Mouse (Mus musculus): Measurements from ENCODE around the gene Arid1b. TPM values are rescaled to one million over a fixed set of nuclear protein-coding genes. Genes with fewer than 3 reads are reported as not detected.

Gene Arid1b
- polyA plus RNA-seq, 1 experiment from 2014 or later, result 11.2 TPM

DNA sequence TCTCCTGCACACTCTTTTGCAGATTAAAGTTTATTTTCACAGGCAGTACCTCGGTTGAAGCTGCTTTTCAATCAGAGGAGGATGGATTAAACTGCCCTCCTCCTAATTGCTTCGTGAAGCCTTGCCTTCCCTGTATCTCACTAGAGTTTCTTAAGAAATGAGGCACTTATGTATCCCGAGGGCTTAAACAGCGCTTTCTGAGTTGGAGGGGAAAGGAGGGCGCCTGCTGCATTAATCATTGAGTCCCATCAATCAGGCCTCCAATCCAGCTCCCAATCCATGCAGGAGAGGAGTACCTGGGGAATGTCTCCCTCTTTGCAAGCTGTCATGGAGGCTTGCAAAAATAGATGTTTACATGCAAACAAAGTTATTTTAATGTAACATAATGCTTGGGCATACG, 21.9 kb upstream of the Arid1b start:
- H3K27me3 ChIP-seq (replicated peaks), result no peaks in the 10 kb centered on the region
- no peaks in the 10 kb centered on the region for H3K36me3 ChIP-seq
- H3K4me1 ChIP-seq, result no peaks in the 10 kb centered on the region
- H3K9ac ChIP-seq, result no peak overlapping the region
- no peak overlapping the region for H3K4me3 ChIP-seq (replicated peaks)
- ATAC-seq (ENCODE audit: insufficient read depth, low FRiP score, low read depth), result no peak
- H3K4me2 ChIP-seq, result no peak overlapping the region
- whole genome bisulfite sequencing, result 55% methylated on average over 6 of the region's 6 CpGs
- H3K9me3 ChIP-seq, result no peaks in the 10 kb centered on the region
- H3K27ac ChIP-seq, result no peak overlapping the region

GRCm38 (mm10) chr17:4974736-4975135, 19.4 kb upstream of the Arid1b start:
- Histone ChIP-seq H3K9ac (no peak overlapping the region), H3K36me3 (no peaks in the 10 kb centered on the region), H3K4me1 (no peaks in the 10 kb centered on the region), H3K9me3 (no peaks in the 10 kb centered on the region), H3K27ac (no peak overlapping the region), H3K4me3 (replicated peaks) (no peak overlapping the region), H3K4me2 (no peak overlapping the region), H3K27me3 (replicated peaks) (no peaks in the 10 kb centered on the region)
- 67% methylated on average over 11 of the region's 11 CpGs for WGBS
- ATAC-seq (ENCODE audit: insufficient read depth, low FRiP score, low read depth), result peak; percentile 56; the same call in 1 of the 2 replicates

- 78% methylated on average over 7 of the region's 7 CpGs for WGBS
These were observed 14.0 kb upstream of the Arid1b start for GRCm38 (mm10) chr17:4980151-4980550.

GRCm38 (mm10) chr17:4982819-4983218, 11.3 kb upstream of the Arid1b start:
- Histone ChIP-seq H3K9ac (no peak overlapping the region), H3K9me3 (no peaks in the 10 kb centered on the region), H3K27me3 (replicated peaks) (no peaks in the 10 kb centered on the region), H3K4me1 (no peaks in the 10 kb centered on the region), H3K27ac (no peak overlapping the region), H3K4me2 (no peak overlapping the region), H3K4me3 (replicated peaks) (no peak overlapping the region), H3K36me3 (no peaks in the 10 kb centered on the region)
- no peak for ATAC-seq (ENCODE audit: insufficient read depth, low FRiP score, low read depth)
- 86% methylated on average over 5 of the region's 5 CpGs for WGBS

More at GRCm38 (mm10) chr17:4980151-4980550, 14.0 kb upstream of the Arid1b start:
- Histone ChIP-seq H3K27ac (no peak overlapping the region), H3K9ac (no peak overlapping the region), H3K36me3 (no peaks in the 10 kb centered on the region), H3K27me3 (replicated peaks) (no peaks in the 10 kb centered on the region), H3K9me3 (no peaks in the 10 kb centered on the region), H3K4me3 (replicated peaks) (no peak overlapping the region), H3K4me1 (no peaks in the 10 kb centered on the region), H3K4me2 (no peak overlapping the region)
- no peak for ATAC-seq (ENCODE audit: insufficient read depth, low FRiP score, low read depth)

DNA sequence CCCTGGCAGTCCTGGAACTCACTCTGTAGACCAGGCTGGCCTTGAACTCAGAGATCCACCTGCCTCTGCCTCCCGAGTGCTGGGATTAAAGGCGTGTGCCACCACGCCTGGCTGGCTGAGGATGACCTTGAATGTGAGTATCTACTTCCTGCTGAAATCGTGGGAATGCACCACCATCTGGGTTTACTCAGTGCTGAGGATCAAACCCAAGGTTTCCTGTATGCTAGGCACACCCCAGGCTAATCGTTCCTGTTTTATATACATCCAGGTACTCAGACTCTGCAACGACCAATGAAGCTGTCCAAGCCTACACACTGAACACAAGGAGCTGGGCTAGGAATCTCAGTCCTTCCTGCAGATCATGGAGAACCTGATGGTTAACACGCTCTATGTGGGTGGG, 9.4 kb upstream of the Arid1b start:
- Histone ChIP-seq H3K27ac (no peak overlapping the region), H3K4me3 (replicated peaks) (no peak overlapping the region), H3K9ac (no peak overlapping the region), H3K9me3 (no peaks in the 10 kb centered on the region), H3K27me3 (replicated peaks) (no peaks in the 10 kb centered on the region), H3K4me1 (no peaks in the 10 kb centered on the region), H3K4me2 (no peak overlapping the region), H3K36me3 (no peaks in the 10 kb centered on the region)
- WGBS, result 76% methylated on average over 7 of the region's 7 CpGs
- no peak for ATAC-seq (ENCODE audit: insufficient read depth, low FRiP score, low read depth)

DNA sequence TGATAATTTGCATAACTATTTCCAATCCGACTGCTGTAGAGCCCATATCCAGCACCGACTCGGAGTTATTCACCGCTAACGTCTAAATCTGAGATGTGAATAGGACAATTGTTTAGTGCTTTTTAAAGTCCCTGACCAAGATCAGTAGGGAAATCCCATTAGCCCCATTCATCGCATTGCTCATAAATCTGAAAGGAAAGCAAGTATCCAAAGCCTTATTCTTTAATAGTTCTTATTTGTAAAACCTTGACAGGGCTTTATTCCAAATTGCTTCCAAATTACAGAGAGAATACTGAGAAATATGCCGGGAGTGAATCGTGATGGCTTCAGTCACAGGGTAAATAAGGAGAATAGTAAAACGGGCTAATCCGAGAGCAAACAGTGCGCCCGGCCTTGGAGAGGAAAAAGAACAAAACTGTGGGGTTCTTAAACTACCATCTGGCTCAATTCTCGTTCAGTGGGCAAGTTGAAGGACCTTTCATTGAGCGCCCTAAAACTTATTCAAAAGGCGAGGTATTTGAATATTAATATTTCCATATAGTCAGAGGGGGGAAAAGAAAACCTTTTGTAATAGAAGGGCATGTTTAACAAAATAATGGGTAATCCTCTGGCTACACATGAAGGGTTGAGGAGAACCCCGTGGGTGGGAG, 3.1 kb upstream of the Arid1b start:
- no peak overlapping the region for H3K4me3 ChIP-seq (replicated peaks)
- no peaks in the 10 kb centered on the region for H3K9me3 ChIP-seq
- H3K4me2 ChIP-seq, result peak overlapping the region; percentile 11; the same call in 1 of the 2 replicates
- H3K4me1 ChIP-seq, result no peaks in the 10 kb centered on the region
- WGBS, result 64% methylated on average over 16 of the region's 16 CpGs
- no peak for ATAC-seq (ENCODE audit: insufficient read depth, low FRiP score, low read depth)
- no peak overlapping the region for H3K9ac ChIP-seq
- no peaks in the 10 kb centered on the region for H3K36me3 ChIP-seq
- peak overlapping the region; percentile 37; the same call in 1 of the 2 replicates for H3K27ac ChIP-seq
- no peaks in the 10 kb centered on the region for H3K27me3 ChIP-seq (replicated peaks)

GRCm38 (mm10) chr17:4991600-4991999, 2.5 kb upstream of the Arid1b start:
- Histone ChIP-seq H3K27me3 (replicated peaks) (no peaks in the 10 kb centered on the region), H3K27ac (peak overlapping the region; percentile 37; the same call in 1 of the 2 replicates), H3K9ac (no peak overlapping the region), H3K4me2 (peak overlapping the region; percentile 11; the same call in 1 of the 2 replicates), H3K36me3 (no peaks in the 10 kb centered on the region), H3K4me1 (no peaks in the 10 kb centered on the region), H3K9me3 (no peaks in the 10 kb centered on the region), H3K4me3 (replicated peaks) (no peak overlapping the region)
- WGBS, result 75% methylated on average over 10 of the region's 10 CpGs
- ATAC-seq (ENCODE audit: insufficient read depth, low FRiP score, low read depth), result no peak

GRCm38 (mm10) chr17:4993497-4993839, 664 bp upstream of the Arid1b start:
- Histone ChIP-seq H3K4me1 (no peaks in the 10 kb centered on the region), H3K27ac (peak overlapping the region; percentile 100), H3K36me3 (no peaks in the 10 kb centered on the region), H3K9ac (peak overlapping the region; percentile 96), H3K9me3 (no peaks in the 10 kb centered on the region), H3K4me2 (peak overlapping the region; percentile 68), H3K4me3 (replicated peaks) (peak overlapping the region; percentile 90), H3K27me3 (replicated peaks) (no peaks in the 10 kb centered on the region)
- ATAC-seq (ENCODE audit: insufficient read depth, low FRiP score, low read depth), result no peak
- WGBS, result 4% methylated on average over 9 of the region's 9 CpGs

- Histone ChIP-seq H3K4me3 (replicated peaks) (peak overlapping the region; percentile 90), H3K4me2 (peak overlapping the region; percentile 68), H3K27ac (peak overlapping the region; percentile 100), H3K27me3 (replicated peaks) (no peaks in the 10 kb centered on the region), H3K9me3 (no peaks in the 10 kb centered on the region), H3K9ac (peak overlapping the region; percentile 96), H3K36me3 (no peaks in the 10 kb centered on the region), H3K4me1 (no peaks in the 10 kb centered on the region; the same call in 1 of the 2 replicates)
- under 1% methylated on average over 53 of the region's 55 CpGs for WGBS
- peak; percentile 16; the same call in 1 of the 2 replicates for ATAC-seq (ENCODE audit: insufficient read depth, low FRiP score, low read depth)
These were observed 326 bp downstream of the Arid1b start for GRCm38 (mm10) chr17:4994504-4994812.

DNA sequence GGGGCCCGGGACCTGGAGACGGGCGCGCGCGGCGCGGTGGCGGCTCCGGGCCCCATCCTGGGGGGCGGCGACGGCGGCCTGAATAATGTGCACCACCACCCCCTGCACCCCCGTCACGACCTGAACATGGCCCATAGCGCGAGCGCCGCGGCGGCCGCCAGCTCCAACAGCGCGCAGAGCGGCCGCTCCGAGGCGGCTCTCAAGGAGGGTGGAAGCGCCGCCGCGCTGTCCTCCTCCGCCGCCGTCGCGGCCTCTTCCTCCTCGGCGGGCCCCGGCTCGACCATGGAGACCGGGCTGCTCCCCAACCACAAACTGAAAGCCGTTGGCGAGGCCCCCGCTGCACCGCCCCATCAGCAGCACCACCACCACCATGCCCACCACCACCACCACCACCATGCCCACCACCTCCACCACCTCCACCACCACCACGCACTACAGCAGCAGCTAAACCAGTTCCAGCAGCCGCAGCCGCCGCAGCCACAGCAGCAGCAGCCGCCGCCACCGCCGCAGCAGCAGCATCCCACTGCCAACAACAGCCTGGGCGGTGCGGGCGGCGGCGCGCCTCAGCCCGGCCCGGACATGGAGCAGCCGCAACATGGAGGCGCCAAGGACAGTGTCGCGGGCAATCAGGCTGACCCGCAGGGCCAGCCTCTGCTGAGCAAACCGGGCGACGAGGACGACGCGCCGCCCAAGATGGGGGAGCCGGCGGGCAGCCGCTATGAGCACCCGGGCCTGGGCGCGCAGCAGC, 855 bp downstream of the Arid1b start:
- Histone ChIP-seq H3K9ac (peak overlapping the region; percentile 96), H3K4me3 (replicated peaks) (peak overlapping the region; percentile 90), H3K4me1 (peaks cover 3% of the 10 kb centered on the region; the same call in 1 of the 2 replicates), H3K27ac (peak overlapping the region; percentile 100), H3K27me3 (replicated peaks) (no peaks in the 10 kb centered on the region), H3K36me3 (no peaks in the 10 kb centered on the region), H3K4me2 (peak overlapping the region; percentile 68), H3K9me3 (no peaks in the 10 kb centered on the region)
- peak; percentile 47 for ATAC-seq (ENCODE audit: insufficient read depth, low FRiP score, low read depth)
- under 1% methylated on average over 63 of the region's 81 CpGs for WGBS

GRCm38 (mm10) chr17:4995561-4996051, 1.5 kb downstream of the Arid1b start:
- WGBS, result under 1% methylated on average over 32 of the region's 56 CpGs
- H3K27ac ChIP-seq, result peak overlapping the region; percentile 100

More at GRCm38 (mm10) chr17:4995561-4996051, 1.5 kb downstream of the Arid1b start:
- peak overlapping the region; percentile 90 for H3K4me3 ChIP-seq (replicated peaks)
- no peaks in the 10 kb centered on the region for H3K36me3 ChIP-seq
- peak; percentile 21 for ATAC-seq (ENCODE audit: insufficient read depth, low FRiP score, low read depth)
- H3K4me2 ChIP-seq, result peak overlapping the region; percentile 68
- no peaks in the 10 kb centered on the region for H3K9me3 ChIP-seq
- H3K4me1 ChIP-seq, result peaks cover 5% of the 10 kb centered on the region; the same call in 1 of the 2 replicates
- no peaks in the 10 kb centered on the region for H3K27me3 ChIP-seq (replicated peaks)
- peak overlapping the region; percentile 96 for H3K9ac ChIP-seq

Data from stomach, embryonic 15.5 days (tissue).